ENCODE assay signal across 8 mouse cellular contexts in genomic region chr8:54507428-54508095, GRCm38 (mm10). TPM values are rescaled to one million over a fixed set of nuclear protein-coding genes. Genes with fewer than 3 reads are reported as not detected.
DNase-seq lines count a peak whose midpoint lies in the region; ATAC-seq and TF ChIP-seq lines count a peak whose summit lies in the region.

No protein-coding gene starts in this region.

- no peak overlapping the region for H3K27ac ChIP-seq in cerebellum, adult 2 months (ENCODE audit: insufficient read depth, low read length)
- H3K27ac ChIP-seq in left cerebral cortex, adult 2 months: no peak overlapping the region

- no peaks in the 10 kb centered on the region for H3K27me3 ChIP-seq in cerebellum, adult 2 months (ENCODE audit: control insufficient read depth, insufficient read depth, low read length)

- TF ChIP-seq CTCF in cerebellum, adult 2 months (IDR thresholded peaks at IDR 0.05; ENCODE audit: borderline replicate concordance, insufficient read depth, low read depth, low read length): peak; percentile 37; the same call in 1 of the 2 replicates
- peak; percentile 91 for TF ChIP-seq CTCF in left cerebral cortex, adult 2 months (IDR thresholded peaks at IDR 0.05)

- WGBS in cerebellum, adult 2 months: 30% methylated on average over 6 of the region's 6 CpGs

- H3K4me3 ChIP-seq in cerebellum, adult 2 months (replicated peaks; ENCODE audit: insufficient read depth, low read depth, low read length): no peak overlapping the region
- H3K4me3 ChIP-seq in left cerebral cortex, adult 2 months: peak overlapping the region; percentile 28; the same call in 1 of the 2 replicates

- no peak for TF ChIP-seq POLR2A in cerebellum, adult 2 months (IDR thresholded peaks at IDR 0.05; ENCODE audit: borderline replicate concordance, insufficient read depth, low read length)

- H3K4me1 ChIP-seq in cerebellum, adult 2 months (ENCODE audit: control insufficient read depth, insufficient read depth, low read length): no peaks in the 10 kb centered on the region

- intact Hi-C loops in left cerebral cortex, adult 2 months (cut with DNase I): loop anchor here (1.0 to 10.0 kb wide), 3 partner anchors 153 to 317 kb away; no protein-coding TSS in a partner anchor

- peak; percentile 84 for ATAC-seq in inflammation-experienced regulatory T-cells, adult 6 months
- ATAC-seq in megakaryocyte, adult 5-6 weeks (ENCODE audit: poor library complexity, severe bottlenecking): peak; percentile 94

- peak; percentile 66 for DNase-seq in Muller cell, postnatal 12 days (ENCODE audit: inconsistent ontology term)
- peak; percentile 71 to 75 for DNase-seq in cerebellum, adult 2 months
- DNase-seq in frontal cortex, adult 2 months (ENCODE audit: extremely low spot score in 1 of 2, low spot score in 1 of 2): peak; percentile 79 to 98
- peak; percentile 84 to 86 for DNase-seq in left cerebral cortex, adult 2 months (ENCODE audit: extremely low spot score in 1 of 2, low spot score in 2 of 2)
- peak; percentile 65 for DNase-seq in retina, postnatal 7 days (ENCODE audit: low read depth, low spot score)
- peak; percentile 75 for DNase-seq in urinary bladder, postnatal 14 days (ENCODE audit: low spot score)

RNA-seq across cellular contexts. Expression of gene Asb5, which starts 21.8 kb away (rescaled TPM):
- 1.1 and 1.6 TPM in 2 replicates for polyA plus RNA-seq in cerebellum, adult 2 months (2012; rRNA removed)
- 3.7 and 3.9 TPM in 2 replicates for polyA plus RNA-seq in frontal cortex, adult 2 months (2012; rRNA removed)
- polyA plus RNA-seq in inflammation-experienced regulatory T-cells, adult 6 months (2017; shearing (Covaris generic)): not detected
- 1 to 10 TPM; 1.9 to 2.0 TPM for total RNA-seq in left cerebral cortex, adult 2 months (2021)
- total RNA-seq in megakaryocyte, adult 5-6 weeks (2015): 0.16 TPM in 1 of 2 replicates, not detected in the other
- not detected in 2 replicates for total RNA-seq in megakaryocyte, adult 5-6 weeks (2017)

RNA-seq across cellular contexts. Expression of gene Spcs3, which starts 22.2 kb away (rescaled TPM):
- 29.8 and 31.3 TPM in 2 replicates for polyA plus RNA-seq in cerebellum, adult 2 months (2012; rRNA removed)
- 44.4 and 47.2 TPM in 2 replicates for polyA plus RNA-seq in frontal cortex, adult 2 months (2012; rRNA removed)
- 100 to 1,000 TPM; 115 to 184 (median 120) TPM for polyA plus RNA-seq in inflammation-experienced regulatory T-cells, adult 6 months (2017; shearing (Covaris generic))
- 10 to 100 TPM; 65.5 to 70.2 TPM for total RNA-seq in left cerebral cortex, adult 2 months (2021)
- total RNA-seq in megakaryocyte, adult 5-6 weeks (2015): 117 and 126 TPM in 2 replicates
- total RNA-seq in megakaryocyte, adult 5-6 weeks (2017): 86.8 and 99.4 TPM in 2 replicates
